ENCODE assay signal across 9 mouse cellular contexts in the genomic region with DNA sequence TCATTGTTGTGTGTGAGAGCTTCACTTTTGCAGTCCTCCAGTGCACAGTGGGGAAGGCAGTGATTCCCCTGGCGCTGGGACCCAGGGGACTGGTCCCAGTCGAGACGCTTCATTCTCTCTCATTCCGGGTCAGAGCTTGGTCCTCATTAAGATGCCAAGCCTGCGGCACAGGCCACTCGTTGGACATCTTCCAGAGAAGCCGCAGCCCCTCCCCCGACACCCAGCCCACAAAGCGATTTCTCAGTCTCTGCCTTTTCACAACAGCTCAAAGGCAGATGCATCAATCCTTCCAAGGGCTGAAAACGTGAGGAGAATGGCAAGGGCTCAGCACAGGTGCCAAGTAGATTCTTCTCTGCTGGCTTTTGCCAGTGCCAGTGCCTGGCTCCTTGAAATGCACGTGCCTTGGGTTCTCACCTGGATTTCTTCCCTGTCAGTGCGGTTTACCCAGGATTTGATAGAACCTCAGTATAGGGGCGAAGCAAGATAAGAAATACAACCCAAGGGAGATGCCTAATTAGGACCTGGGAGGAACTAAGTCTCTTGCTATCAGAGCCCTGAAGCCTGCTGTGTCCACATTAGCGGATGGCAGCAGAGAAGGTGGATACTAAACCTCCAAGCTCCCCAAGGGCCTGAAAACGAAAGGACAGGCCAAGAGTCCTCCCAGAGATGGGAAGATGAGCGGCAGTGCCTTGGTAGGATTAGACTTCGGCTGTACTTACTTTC.
A peak's percentile ranks its signal among the peaks of the same experiment; 100 is the strongest.
DNase-seq lines count a peak whose midpoint lies in the region; ATAC-seq lines count a peak whose summit lies in the region.
"Had no signal": no experiment of that assay in that cellular context is flagged by ENCODE, and none has a peak within 500 bp of the region (broad histone marks: within the 10 kb centered on the region; RNA-seq: fewer than 3 reads in every experiment).

No protein-coding gene starts in this region.

- H3K9me3 ChIP-seq in hindbrain, embryonic 13.5 days = no peaks in the 10 kb centered on the region
- H3K9me3 ChIP-seq in midbrain, embryonic 13.5 days = no peaks in the 10 kb centered on the region

- DNase-seq in adrenal gland, postnatal 25 days = peak; percentile 6
- DNase-seq in adrenal gland, adult (ENCODE audit: inconsistent age in 2 of 2, low spot score in 1 of 2) = no peak
- DNase-seq in embryo, embryonic 10.5 days (ENCODE audit: low spot score) = peak; percentile 65
- DNase-seq in thymus, postnatal 4 days = no peak
- DNase-seq in thymus, postnatal 36 days = no peak
- DNase-seq in spleen, adult 18-20 months = no peak

- H3K4me3 ChIP-seq in hindbrain, embryonic 13.5 days = no peak overlapping the region
- H3K4me3 ChIP-seq in midbrain, embryonic 13.5 days (replicated peaks) = no peak overlapping the region

- peak; percentile 95 for ATAC-seq in hindbrain, embryonic 13.5 days (ENCODE audit: low FRiP score)
- ATAC-seq in midbrain, embryonic 13.5 days = peak; percentile 94

- H3K4me1 ChIP-seq in hindbrain, embryonic 13.5 days (replicated peaks) = peaks cover 18% of the 10 kb centered on the region
- peaks cover 15% of the 10 kb centered on the region for H3K4me1 ChIP-seq in midbrain, embryonic 13.5 days (replicated peaks)

- WGBS in hindbrain, embryonic 13.5 days = 19% methylated on average over 17 of the region's 17 CpGs
- WGBS in midbrain, embryonic 13.5 days = 18% methylated on average over 17 of the region's 17 CpGs

- H3K4me2 ChIP-seq in hindbrain, embryonic 13.5 days = peak overlapping the region; percentile 22; the same call in 1 of the 2 replicates
- H3K4me2 ChIP-seq in midbrain, embryonic 13.5 days (replicated peaks) = peak overlapping the region; percentile 41

- H3K9ac ChIP-seq in hindbrain, embryonic 13.5 days = no peak overlapping the region; the same call in 1 of the 2 replicates
- H3K9ac ChIP-seq in midbrain, embryonic 13.5 days (replicated peaks) = no peak overlapping the region

- peaks cover 3% of the 10 kb centered on the region for H3K36me3 ChIP-seq in hindbrain, embryonic 13.5 days
- H3K36me3 ChIP-seq in midbrain, embryonic 13.5 days = no peaks in the 10 kb centered on the region

- H3K27me3 ChIP-seq in hindbrain, embryonic 13.5 days = no peaks in the 10 kb centered on the region
- H3K27me3 ChIP-seq in midbrain, embryonic 13.5 days = peaks cover 4% of the 10 kb centered on the region; the same call in 1 of the 2 replicates

- H3K27ac ChIP-seq in hindbrain, embryonic 13.5 days = peak overlapping the region; percentile 78
- peak overlapping the region; percentile 63 for H3K27ac ChIP-seq in midbrain, embryonic 13.5 days
- H3K27ac ChIP-seq: macrophage had no signal

Comparison
In these comparisons a context has a peak if more than half of its experiments do, and no peak if none do; other contexts are left out.
1. DNase-seq: peak in adrenal gland, postnatal 25 days (single experiment) and embryo, embryonic 10.5 days (single experiment); none in adrenal gland, adult (0 of 2), thymus, postnatal 4 days (single experiment), thymus, postnatal 36 days (0 of 2) and spleen, adult 18-20 months (0 of 2).